Mouse (Mus musculus) limb, embryonic 14.5 days (tissue): ENCODE data around the gene Cntrl. TPM values are rescaled to one million over a fixed set of nuclear protein-coding genes. Genes with fewer than 3 reads are reported as not detected.
A peak's percentile ranks its signal among the peaks of the same experiment; 100 is the strongest.

Experiments
- ATAC-seq: fragments of 200-750 bp; cut with Nextera tagmentation; 2 replicates; pipeline ENCODE4 v1.8.0; 2017; ENCODE audit warnings: low read depth, moderate number of reproducible peaks, moderate TSS enrichment; ENCODE audit not compliant: low FRiP score
- DNase-seq: peaks from one replicate; pipeline ENCODE4 v3.0.0-alpha.2; 2015; ENCODE audit warnings: low spot score
- H3K27ac ChIP-seq: fragments of 300-500 bp; sonication (generic); replicated peaks from 2 replicates; pipeline ENCODE4 v1.5.1; 2014; ENCODE audit warnings: low read depth, mild to moderate bottlenecking, low read length, moderate library complexity, mixed read lengths
- H3K27me3 ChIP-seq: fragments of 300-500 bp; sonication (generic); 2 replicates; pipeline ENCODE4 v1.6.1; 2014; ENCODE audit warnings: low read length, mixed read lengths; ENCODE audit not compliant: control insufficient read depth, insufficient read depth
- H3K36me3 ChIP-seq: fragments of 300-500 bp; sonication (generic); 2 replicates; pipeline ENCODE4 v1.6.1; 2014; ENCODE audit warnings: mild to moderate bottlenecking, low read length, moderate library complexity, mixed read lengths; ENCODE audit not compliant: control insufficient read depth, insufficient read depth
- H3K4me1 ChIP-seq: fragments of 300-500 bp; sonication (generic); 2 replicates; pipeline ENCODE4 v1.6.1; 2014; ENCODE audit warnings: antibody characterized with exemption, low read length, mixed read lengths; ENCODE audit not compliant: control insufficient read depth, insufficient read depth
- H3K4me2 ChIP-seq: fragments of 300-500 bp; sonication (generic); replicated peaks from 2 replicates; pipeline ENCODE4 v1.6.1; 2014; ENCODE audit warnings: low read depth, mild to moderate bottlenecking, low read length, moderate library complexity; ENCODE audit not compliant: severe bottlenecking
- H3K4me3 ChIP-seq: fragments of 300-500 bp; sonication (generic); replicated peaks from 2 replicates; pipeline ENCODE4 v1.5.1; 2014; ENCODE audit warnings: low read length
- H3K9ac ChIP-seq: fragments of 300-500 bp; sonication (generic); 2 replicates; pipeline ENCODE4 v1.6.1; 2014; ENCODE audit warnings: mild to moderate bottlenecking, low read depth, low read length, moderate library complexity; ENCODE audit not compliant: severe bottlenecking
- H3K9me3 ChIP-seq: fragments of 300-500 bp; sonication (generic); 2 replicates; pipeline ENCODE4 v1.6.1; 2016; ENCODE audit warnings: low read length; ENCODE audit not compliant: control insufficient read depth
- POLR2A ChIP-seq: fragments of 200-500 bp; IDR thresholded peaks from 2 replicates; pipeline ENCODE4 v1.8.0; 2012; ENCODE audit warnings: inconsistent platforms, mild to moderate bottlenecking, moderate library complexity, borderline replicate concordance; ENCODE audit not compliant: insufficient read depth, insufficient read length; ENCODE audit errors: extremely low read depth
- WGBS: fragments of 180-500 bp; shearing (Covaris S2); extraction: QIAGEN DNeasy Blood & Tissue Kit; methylation state at CpG from one replicate; pipeline ENCODE4 v1.1.7; 2014; 5-methylcytosine and 5-hydroxymethylcytosine counted together
- polyA plus RNA-seq, 2 experiments: library from polyadenylated mRNA; depleted of rRNA in 1 of 2; stranded (reverse) in 1 of 2; unstranded in 1 of 2; fragments of >200 nt; fragmentation: Nextera tagmentation in 1 of 2; extraction: Ambion mirVana in 1 of 2; gene quantifications; 2 replicates each; pipeline versions ENCODE4 v1.2.1 to v1.2.3; 2012 to 2014

Cntrl gene
- polyA plus RNA-seq, 2 experiments = 18.8 to 39.3 TPM

DNA sequence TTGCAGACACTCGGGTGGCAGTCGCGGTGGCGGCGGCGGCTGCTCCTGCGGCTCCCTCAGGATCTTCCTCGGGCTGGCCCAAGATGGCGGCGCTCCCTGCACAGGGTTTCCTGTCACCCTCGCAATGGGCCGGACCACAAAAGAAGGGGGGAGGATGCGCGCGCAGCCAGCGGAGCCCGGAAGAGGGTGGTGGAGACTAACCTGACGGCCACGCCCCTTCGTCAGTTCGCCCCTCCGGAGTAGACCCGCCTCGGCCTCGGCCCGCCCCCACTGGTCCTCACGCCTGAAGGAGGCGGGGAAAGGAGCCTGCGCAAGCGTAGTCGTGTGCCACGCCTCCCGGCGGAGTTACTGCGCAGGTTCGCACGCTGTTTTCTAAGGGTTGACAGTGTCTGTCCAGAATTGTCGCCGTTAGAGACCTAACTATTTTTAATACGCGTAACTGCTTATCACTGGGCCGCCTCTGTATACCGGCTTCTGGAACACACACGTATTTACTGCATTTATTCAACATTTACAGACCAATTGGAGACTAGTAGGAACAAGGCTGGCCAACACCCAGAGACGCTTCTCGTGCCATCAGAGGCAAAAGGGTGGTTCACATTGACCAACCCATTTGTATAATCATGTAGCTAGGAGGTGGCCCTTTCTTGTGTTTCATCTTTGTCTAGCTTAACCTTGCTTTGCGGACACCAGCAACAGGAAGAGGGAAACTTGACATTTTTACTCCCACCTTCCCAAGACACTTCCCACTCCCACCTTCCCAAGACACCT is 91.8 kb downstream of the Cntrl start, which contains the start of gene Rab14:
Gene Rab14, minus strand, starts transcription at position 223 of the 771 bp plus-strand sequence.
- TF ChIP-seq POLR2A = no peak
- peak; percentile 99 for DNase-seq
- WGBS = 0% methylated on average over 32 of the region's 47 CpGs

DNA sequence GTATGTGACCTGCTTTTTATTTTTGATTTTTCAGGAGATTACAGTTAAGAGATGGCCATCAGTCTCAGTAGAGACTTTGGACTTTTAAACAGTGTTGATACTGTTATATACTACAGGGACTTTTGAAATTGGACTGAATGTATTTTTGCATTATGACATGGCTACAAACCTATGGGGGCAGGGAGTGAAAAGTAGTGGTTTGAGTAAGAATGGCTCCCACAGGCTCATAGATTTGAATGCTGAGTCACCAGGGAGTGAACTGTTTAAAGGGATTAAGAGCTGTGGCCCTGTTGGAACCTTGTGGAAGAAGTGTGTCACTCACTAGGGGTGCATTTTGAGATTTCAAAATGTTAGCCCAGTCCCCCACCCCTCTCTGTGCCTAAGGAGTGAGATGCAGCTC is 94.4 kb downstream of the Cntrl start:
- TF ChIP-seq POLR2A = no peak
- no peak overlapping the region for H3K4me3 ChIP-seq
- 0 out of 2 replicates have a peak, but pooled peaks cover 4% of the 10 kb centered on the region for H3K36me3 ChIP-seq
- ATAC-seq = no peak
- no peak for DNase-seq
- H3K27me3 ChIP-seq = no peaks in the 10 kb centered on the region
- H3K9ac ChIP-seq = no peak overlapping the region
- no peak overlapping the region for H3K4me2 ChIP-seq
- peaks cover 4% of the 10 kb centered on the region; the same call in 1 of the 2 replicates for H3K4me1 ChIP-seq
- H3K9me3 ChIP-seq = no peaks in the 10 kb centered on the region
- no peak overlapping the region for H3K27ac ChIP-seq

More for the DNA sequence above, 91.8 kb downstream of the Cntrl start, which contains the start of gene Rab14:
- ATAC-seq = peak; percentile 97
- H3K27ac ChIP-seq = peak within 1 kb of the TSS; percentile 98
- H3K9ac ChIP-seq = peak within 1 kb of the TSS; percentile 99
- peak within 1 kb of the TSS; percentile 71 for H3K4me2 ChIP-seq
- peaks cover 10% of the 10 kb centered on the region; the same call in 1 of the 2 replicates for H3K4me1 ChIP-seq
- peak within 1 kb of the TSS; percentile 98 for H3K4me3 ChIP-seq
- no peaks in the 10 kb centered on the region for H3K27me3 ChIP-seq
- H3K9me3 ChIP-seq = no peaks in the 10 kb centered on the region
- H3K36me3 ChIP-seq = peaks cover 14% of the 10 kb centered on the region; the same call in 1 of the 2 replicates

DNA sequence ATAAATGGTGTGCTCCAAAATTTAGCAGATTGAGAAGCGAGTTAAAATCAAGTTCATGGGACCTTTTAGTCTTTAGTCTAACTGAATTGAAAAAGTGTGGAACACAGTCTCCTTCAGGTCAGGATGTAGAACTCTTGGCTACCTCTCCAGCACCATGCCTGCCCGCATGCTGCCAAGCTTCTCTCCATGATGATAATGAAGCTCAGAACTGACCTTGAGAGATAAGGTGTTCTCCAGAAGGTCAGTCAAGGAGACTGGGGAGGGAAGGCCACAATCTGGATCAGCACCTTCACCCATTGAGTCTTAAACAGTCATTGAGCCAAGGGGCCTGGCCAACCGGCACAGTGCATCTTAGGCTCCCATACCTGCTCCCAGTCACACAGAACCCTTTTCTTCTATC is 97.5 kb downstream of the Cntrl start:
- WGBS = 83% methylated on average over 3 of the region's 3 CpGs
- no peak for DNase-seq
- H3K36me3 ChIP-seq = no peaks in the 10 kb centered on the region
- no peaks in the 10 kb centered on the region for H3K4me1 ChIP-seq
- no peak overlapping the region for H3K4me3 ChIP-seq
- H3K9me3 ChIP-seq = no peaks in the 10 kb centered on the region
- no peak for ATAC-seq
- H3K27me3 ChIP-seq = no peaks in the 10 kb centered on the region
- no peak for TF ChIP-seq POLR2A
- no peak overlapping the region for H3K9ac ChIP-seq
- no peak overlapping the region for H3K27ac ChIP-seq
- no peak overlapping the region for H3K4me2 ChIP-seq

DNA sequence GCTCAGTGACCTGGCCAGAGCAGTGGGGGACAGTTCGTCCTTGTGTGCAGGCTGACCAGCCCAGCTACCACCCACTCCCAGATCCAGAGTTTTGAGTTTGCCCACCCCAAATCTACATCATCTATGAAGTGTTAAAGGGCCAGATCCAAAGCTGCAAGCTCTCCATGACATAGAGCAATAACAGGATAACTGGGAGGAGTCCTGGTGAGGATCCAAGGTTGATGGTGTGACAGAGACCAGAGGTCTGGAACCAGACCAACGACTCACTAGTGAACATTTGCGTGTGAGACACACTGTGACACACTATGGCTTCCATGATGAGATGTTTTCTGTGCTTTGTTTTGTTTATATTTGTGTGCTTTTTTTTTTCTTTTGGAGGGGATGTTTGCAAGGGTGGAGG is 98.8 kb downstream of the Cntrl start:
- H3K36me3 ChIP-seq = no peaks in the 10 kb centered on the region
- H3K9me3 ChIP-seq = no peaks in the 10 kb centered on the region
- ATAC-seq (no peak), DNase-seq (no peak)
- H3K4me3 ChIP-seq = no peak overlapping the region
- no peak for TF ChIP-seq POLR2A
- no peaks in the 10 kb centered on the region for H3K4me1 ChIP-seq
- 69% methylated on average over 3 of the region's 3 CpGs for WGBS
- H3K27me3 ChIP-seq = no peaks in the 10 kb centered on the region
- no peak overlapping the region for H3K9ac ChIP-seq
- H3K27ac ChIP-seq = no peak overlapping the region
- no peak overlapping the region for H3K4me2 ChIP-seq

DNA sequence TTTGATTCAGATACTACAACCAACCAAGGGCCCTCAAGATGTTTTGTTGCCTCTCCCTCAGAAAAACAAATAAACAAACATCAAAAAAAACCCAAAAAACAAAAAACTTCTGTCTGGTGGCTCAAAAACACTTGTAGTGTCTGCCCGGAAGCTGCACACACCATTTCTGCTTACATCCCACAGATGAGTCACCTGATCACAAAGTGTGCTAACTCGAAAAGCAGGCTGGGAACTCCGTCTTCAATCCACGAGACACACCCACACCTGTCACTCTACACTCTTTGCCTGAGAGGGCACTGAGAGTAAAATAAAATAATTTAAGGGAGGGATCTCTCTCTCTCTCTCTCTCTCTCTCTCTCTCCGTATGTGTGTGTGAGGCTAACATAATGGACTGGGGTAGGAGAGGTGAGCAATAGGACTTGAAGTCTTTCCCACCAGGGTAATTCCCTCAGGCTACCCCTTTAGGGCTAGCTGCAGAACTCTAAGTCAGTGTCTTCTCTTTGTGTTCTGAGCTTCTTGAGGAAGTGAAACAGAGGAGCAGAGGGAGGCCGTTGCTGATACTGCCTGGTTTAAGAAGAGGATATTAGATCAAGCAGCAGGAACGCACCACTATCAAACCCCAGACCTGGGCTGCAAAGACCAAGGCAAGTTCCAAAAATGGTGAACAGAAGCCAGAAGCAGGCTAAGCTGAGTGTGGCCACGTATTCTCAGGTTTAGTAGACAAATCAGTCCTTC is 99.8 kb downstream of the Cntrl start:
- ATAC-seq = no peak
- no peak for DNase-seq

More for the DNA sequence above, 99.8 kb downstream of the Cntrl start:
- H3K36me3 ChIP-seq = no peaks in the 10 kb centered on the region
- H3K9ac ChIP-seq = no peak overlapping the region
- no peaks in the 10 kb centered on the region for H3K27me3 ChIP-seq
- no peaks in the 10 kb centered on the region for H3K9me3 ChIP-seq
- no peak overlapping the region for H3K4me2 ChIP-seq
- 64% methylated on average over 8 of the region's 8 CpGs for WGBS
- no peak overlapping the region for H3K27ac ChIP-seq
- TF ChIP-seq POLR2A = no peak
- H3K4me1 ChIP-seq = no peaks in the 10 kb centered on the region
- H3K4me3 ChIP-seq = no peak overlapping the region
